Mouse (Mus musculus) neutrophil, adult 59 days (primary cell): ENCODE measurements around the gene Olfr1053. TPM values are rescaled to one million over a fixed set of nuclear protein-coding genes. Genes with fewer than 3 reads are reported as not detected.

Source experiments
- total RNA-seq, 2 experiments: library from RNA; stranded (reverse); gene quantifications; 1 replicate in 1 of 2; 2 replicates in 1 of 2; pipeline ENCODE4 v1.2.4; 2023

The Olfr1053 gene
- total RNA-seq: not detected

DNA sequence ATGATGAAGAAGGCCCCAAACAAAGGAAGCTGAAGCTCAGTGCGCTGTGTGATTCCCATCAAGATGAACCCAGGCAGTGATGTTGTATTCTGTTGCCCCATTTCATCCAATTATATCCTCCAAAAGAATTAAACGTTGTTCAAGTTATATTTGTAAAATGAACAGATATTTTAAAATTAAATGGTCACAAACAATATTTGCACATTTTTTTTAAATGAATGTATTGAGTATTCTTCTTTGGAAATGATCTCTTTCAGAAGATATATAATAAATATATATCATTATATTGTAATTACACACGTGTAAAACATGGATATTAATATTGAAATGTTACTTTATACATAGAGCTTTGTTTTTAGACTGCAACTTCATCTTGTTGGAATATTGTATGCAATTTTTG, at the start of gene Olfr1053:
Gene Olfr1053, minus strand, starts transcription at position 101 of the 400 bp plus-strand sequence.

DNA sequence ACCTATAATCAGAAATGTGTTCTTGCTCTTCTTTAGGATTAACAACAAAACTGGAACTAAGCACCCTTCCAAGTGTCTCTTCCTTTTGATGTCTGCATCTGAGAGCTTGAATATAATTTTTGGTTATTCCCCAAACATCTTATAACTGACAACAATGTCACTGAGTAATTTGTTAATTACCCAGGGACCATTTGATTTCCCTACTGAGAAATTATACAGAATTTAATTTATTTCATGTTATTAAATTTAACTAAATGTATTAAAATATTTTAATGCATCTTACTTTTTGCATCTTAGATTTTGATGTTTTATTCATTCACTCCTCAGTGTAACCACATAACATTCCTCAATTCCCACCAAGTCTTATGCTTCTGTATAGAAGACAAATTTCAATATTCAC, 47.3 kb upstream of the Olfr1053 start, which contains the start of gene Olfr1056:
Gene Olfr1056, minus strand, starts transcription at position 101 of the 400 bp plus-strand sequence.

DNA sequence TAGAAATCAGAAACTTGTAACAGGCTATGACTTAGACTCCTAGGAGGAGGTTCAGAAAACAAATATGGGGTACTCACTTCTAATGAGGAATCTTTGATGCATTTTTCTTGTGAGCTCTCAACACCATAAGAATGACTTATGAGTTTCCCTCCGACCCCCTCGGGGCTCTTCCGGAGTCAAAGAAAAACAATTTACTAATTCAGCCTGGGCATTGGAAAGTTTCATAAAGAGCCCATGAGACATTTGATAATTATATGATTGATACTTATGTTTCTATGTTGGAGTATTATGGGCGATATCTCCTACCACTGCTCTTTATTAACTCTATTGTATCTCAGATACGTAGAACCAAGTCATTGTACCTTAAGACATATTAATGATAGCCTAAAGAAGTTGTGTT, 35.1 kb upstream of the Olfr1053 start, which contains the start of gene Olfr1055:
Gene Olfr1055, minus strand, starts transcription at position 101 of the 400 bp plus-strand sequence.

DNA sequence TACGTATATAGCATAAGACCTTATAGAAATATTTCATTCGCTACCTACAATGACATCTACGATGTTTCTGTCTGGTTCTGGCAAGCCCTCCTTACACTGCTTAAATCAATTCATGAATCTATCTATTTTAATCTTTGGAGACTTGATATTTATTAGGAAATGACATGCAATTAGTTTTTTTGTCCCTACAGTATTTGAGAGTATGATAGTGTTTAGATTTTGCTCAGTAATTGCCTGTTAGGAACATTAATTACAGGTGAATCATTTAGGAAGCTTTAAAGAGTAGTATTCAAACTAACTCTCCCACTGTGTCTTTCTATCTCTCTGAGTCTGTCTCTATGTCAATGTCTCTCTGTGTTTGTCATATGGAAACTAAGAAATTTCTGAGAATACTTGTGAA, 20.2 kb upstream of the Olfr1053 start, which contains the start of gene Olfr1054:
Gene Olfr1054, minus strand, starts transcription at position 101 of the 400 bp plus-strand sequence.

DNA sequence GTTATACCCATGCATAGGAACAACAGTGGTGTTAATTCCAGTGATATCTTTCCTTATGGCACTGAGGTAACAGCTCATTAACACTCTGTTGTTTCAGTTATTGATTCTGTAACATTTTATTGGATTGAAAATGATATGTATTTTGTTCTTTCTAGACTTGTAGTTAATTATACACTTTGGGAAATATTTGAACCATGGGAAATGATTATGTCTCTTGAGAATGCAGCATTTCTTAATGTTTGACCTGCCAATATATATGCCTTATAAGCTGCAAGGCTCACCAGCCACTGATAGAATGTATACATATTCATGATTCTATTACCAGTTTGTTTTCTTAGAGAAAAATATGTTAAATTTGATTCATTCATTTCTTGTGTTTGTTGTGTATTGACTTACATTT, 22.9 kb downstream of the Olfr1053 start, which contains the start of gene Olfr1052:
Gene Olfr1052, plus strand, starts transcription at position 301 of the 400 bp plus-strand sequence.

DNA sequence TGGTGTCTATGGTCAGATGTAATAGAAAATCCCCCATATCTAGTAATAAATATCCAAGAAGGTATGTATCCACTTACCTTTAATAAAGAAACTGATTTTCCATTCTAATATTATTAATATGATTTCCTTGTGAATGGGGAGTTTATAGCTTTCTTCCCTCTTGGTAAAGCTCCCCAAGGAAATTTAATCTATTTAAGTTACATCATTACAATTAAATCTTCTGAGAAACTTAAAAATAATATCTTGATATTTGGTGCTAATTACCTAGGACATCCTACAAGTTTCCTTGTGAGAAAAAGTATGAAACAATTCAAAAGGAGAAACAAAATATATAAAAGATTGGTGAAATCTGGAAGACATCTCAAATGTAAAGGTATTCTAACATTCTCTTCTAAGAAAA, 36.1 kb downstream of the Olfr1053 start, which contains the start of gene Olfr1051:
Gene Olfr1051, minus strand, starts transcription at position 101 of the 400 bp plus-strand sequence.

Other genes with a start within 250 kb of the Olfr1053 start
- gene Olfr1036, start 241.3 kb downstream of the Olfr1053 start, total RNA-seq: not detected
- not detected for gene Olfr1037, start 227.9 kb downstream of the Olfr1053 start, total RNA-seq
- not detected for gene Olfr1039, start 179.4 kb downstream of the Olfr1053 start, total RNA-seq
- not detected for gene Olfr1040, start 168.6 kb downstream of the Olfr1053 start, total RNA-seq
- not detected for gene Olfr1042, start 153.4 kb downstream of the Olfr1053 start, total RNA-seq
- gene Olfr1043, start 147.8 kb downstream of the Olfr1053 start, total RNA-seq: not detected
- gene Olfr1044, start 137.5 kb downstream of the Olfr1053 start, total RNA-seq: not detected
- gene Olfr52, start 129.6 kb downstream of the Olfr1053 start, total RNA-seq: not detected
- gene Olfr1045, start 112.3 kb downstream of the Olfr1053 start, total RNA-seq: not detected
- gene Olfr1046, start 96.0 kb downstream of the Olfr1053 start, total RNA-seq: not detected
- not detected for gene Olfr1047, start 83.9 kb downstream of the Olfr1053 start, total RNA-seq
- not detected for gene Olfr1048, start 75.0 kb downstream of the Olfr1053 start, total RNA-seq
- gene Olfr1049, start 57.0 kb downstream of the Olfr1053 start, total RNA-seq: not detected
- gene Olfr1051, start 36.2 kb downstream of the Olfr1053 start, total RNA-seq: not detected
- not detected for gene Olfr1052, start 22.8 kb downstream of the Olfr1053 start, total RNA-seq
- gene Olfr1054, start 20.1 kb upstream of the Olfr1053 start, total RNA-seq: not detected
- not detected for gene Olfr1055, start 35.0 kb upstream of the Olfr1053 start, total RNA-seq
- gene Olfr1056, start 47.2 kb upstream of the Olfr1053 start, total RNA-seq: not detected
- gene Olfr1057, start 63.1 kb upstream of the Olfr1053 start, total RNA-seq: not detected
- gene Olfr1058, start 73.3 kb upstream of the Olfr1053 start, total RNA-seq: not detected
- not detected for gene Olfr1061, start 98.8 kb upstream of the Olfr1053 start, total RNA-seq
- gene Olfr1062, start 111.5 kb upstream of the Olfr1053 start, total RNA-seq: not detected
- gene Olfr1065, start 135.3 kb upstream of the Olfr1053 start, total RNA-seq: not detected
- gene Olfr1066, start 141.0 kb upstream of the Olfr1053 start, total RNA-seq: not detected
- gene Olfr228, start 172.1 kb upstream of the Olfr1053 start, total RNA-seq: not detected
- gene Olfr1076, start 193.2 kb upstream of the Olfr1053 start, total RNA-seq: not detected
- not detected for gene Olfr1079, start 227.2 kb upstream of the Olfr1053 start, total RNA-seq
- gene Olfr1080, start 243.0 kb upstream of the Olfr1053 start, total RNA-seq: not detected